Mouse (Mus musculus): ENCODE measurements around the gene Dip2a.

- TF ChIP-seq CTCF (IDR thresholded peaks at IDR 0.05; ENCODE audit: low read depth, low read length) (no peak), POLR2A (IDR thresholded peaks at IDR 0.05; ENCODE audit: borderline replicate concordance, low read depth, low read length) (no peak)
These were observed 105.7 kb downstream of the Dip2a start for GRCm38 (mm10) chr10:76239401-76239800.

All from bone marrow macrophage, adult 2 months (primary cell).